Mouse (Mus musculus): Measurements from ENCODE around the gene Mrps21. TPM values are rescaled to one million over a fixed set of nuclear protein-coding genes. Genes with fewer than 3 reads are reported as not detected.

The Mrps21 gene
- total and polyA plus RNA-seq, 3 experiments, result 251 to 557 (median 317) TPM

- Histone ChIP-seq H3K27me3 (replicated peaks) (no peaks in the 10 kb centered on the region), H3K4me1 (ENCODE audit: control insufficient read depth in 1 of 2, insufficient read depth in 2 of 2) (peaks cover 11 to 58% of the 10 kb centered on the region in 2 experiments), H3K36me3 (replicated peaks in 1 of 2; ENCODE audit: control insufficient read depth in 1 of 2, insufficient read depth in 1 of 2, low read length in 1 of 2) (peaks cover 12 to 31% of the 10 kb centered on the region in 2 experiments), H3K4me3 (replicated peaks in 1 of 3; ENCODE audit: low read depth in 2 of 3, low read length in 2 of 3, poor library complexity in 1 of 3) (peak overlapping the region; percentile 41 to 52 (median 45)), H3K9me3 (replicated peaks; ENCODE audit: low read length) (no peaks in the 10 kb centered on the region), H3K79me2 (replicated peaks; ENCODE audit: control insufficient read depth, extremely low read depth, insufficient read depth, poor library complexity, severe bottlenecking) (peaks cover 16% of the 10 kb centered on the region), H3K9ac (ENCODE audit: insufficient read depth, low read depth) (peak overlapping the region; percentile 63), H3K4me2 (ENCODE audit: insufficient read depth, low read depth, poor library complexity, severe bottlenecking) (peak overlapping the region; percentile 93), H3K27ac (ENCODE audit: insufficient read depth, low read depth) (no peak overlapping the region)
- in situ Hi-C loops (cut with MboI; ENCODE audit: low pct_ligation_motif_present, low pct_unique_long_range_greater_than_20kb, low sequenced_read_pairs) (no loop called here), dilution Hi-C loops (cut with MboI; ENCODE audit: extremely low pct_ligation_motif_present, extremely low pct_unique_long_range_greater_than_20kb, low sequenced_read_pairs) (no loop called here)
- TF ChIP-seq CHD2 (IDR thresholded peaks at IDR 0.05; ENCODE audit: low read length), result no peak
- no peak for TF ChIP-seq ZMIZ1 (IDR thresholded peaks at IDR 0.05; ENCODE audit: low read depth, low read length)
- TF ChIP-seq MAFK (IDR thresholded peaks at IDR 0.05; ENCODE audit: insufficient replicate concordance, low read length), result no peak
- TF ChIP-seq HCFC1 (IDR thresholded peaks at IDR 0.05; ENCODE audit: low read depth, low read length), result no peak
- no peak for DNase-seq (ENCODE audit: extremely low read depth)
These were observed 21.8 kb upstream of the Mrps21 start for GRCm38 (mm10) chr3:95893126-95893525.

DNA sequence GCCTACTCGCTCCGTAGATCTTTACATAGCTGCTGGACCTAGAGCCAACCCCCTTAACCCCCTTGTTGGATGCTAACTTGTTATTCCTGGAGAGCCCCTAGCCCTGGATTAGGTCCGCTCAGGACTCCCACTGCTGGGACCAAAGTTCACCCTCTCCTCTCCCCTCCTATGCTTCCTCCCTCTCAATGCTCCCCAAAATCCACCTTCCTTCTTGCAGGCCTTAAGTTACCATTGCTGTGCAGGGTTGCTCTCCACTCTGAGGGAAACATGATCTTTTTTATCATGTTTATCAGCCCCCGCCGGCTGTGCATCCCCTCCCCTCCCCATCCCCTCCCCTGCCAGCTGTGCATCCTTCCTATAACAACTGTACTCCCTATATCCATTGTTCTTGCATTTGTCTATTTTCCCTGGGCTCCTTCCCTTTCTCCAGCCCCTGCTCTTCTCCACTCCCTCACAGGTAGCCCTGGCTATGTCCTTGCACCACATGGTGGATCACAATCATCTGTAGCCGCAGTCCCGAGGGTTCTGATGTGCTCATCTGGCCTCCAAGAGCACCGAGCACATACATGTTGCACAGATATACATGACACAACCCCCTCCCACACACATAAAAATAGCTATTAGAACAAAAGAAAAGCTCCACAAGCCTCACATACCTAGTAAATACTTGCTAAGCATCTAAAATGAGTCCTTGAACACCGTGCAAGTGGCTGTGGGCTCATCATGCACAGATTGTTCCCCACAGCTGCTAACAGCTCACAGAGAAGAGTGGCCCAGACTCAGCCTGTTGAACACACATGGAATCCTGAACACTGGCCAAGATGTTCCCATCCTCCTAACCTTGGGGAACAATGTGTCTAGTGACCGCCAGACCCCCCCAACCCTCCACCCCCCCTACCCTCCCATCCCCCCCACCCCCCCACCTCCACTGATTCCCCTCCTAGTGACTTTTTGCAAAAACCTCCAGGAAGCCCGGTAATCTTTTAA is 21.0 kb upstream of the Mrps21 start:
- H3K4me3 ChIP-seq (replicated peaks in 1 of 3; ENCODE audit: low read depth in 2 of 3, low read length in 2 of 3, poor library complexity in 1 of 3), result peak overlapping the region; percentile 51 to 54 (median 53)
- dilution Hi-C loops (cut with MboI; ENCODE audit: extremely low pct_ligation_motif_present, extremely low pct_unique_long_range_greater_than_20kb, low sequenced_read_pairs) (no loop called here), in situ Hi-C loops (cut with MboI; ENCODE audit: low pct_ligation_motif_present, low pct_unique_long_range_greater_than_20kb, low sequenced_read_pairs) (no loop called here)
- H3K4me1 ChIP-seq (ENCODE audit: control insufficient read depth in 1 of 2, insufficient read depth in 2 of 2), result peaks cover 18 to 61% of the 10 kb centered on the region in 2 experiments
- no peak overlapping the region for H3K9ac ChIP-seq (ENCODE audit: insufficient read depth, low read depth)
- TF ChIP-seq ELF1 (IDR thresholded peaks at IDR 0.05; ENCODE audit: low read depth, low read length), result no peak
- TF ChIP-seq POLR2AphosphoS2 (IDR thresholded peaks at IDR 0.05; ENCODE audit: low read depth, low read length), result no peak
- TF ChIP-seq GABPA (IDR thresholded peaks at IDR 0.05; ENCODE audit: insufficient replicate concordance, low read depth, low read length), result no peak
- no peak for TF ChIP-seq IRF4 (IDR thresholded peaks at IDR 0.05; ENCODE audit: low read depth, low read length)
- no peak for TF ChIP-seq POLR2A (IDR thresholded peaks at IDR 0.05; ENCODE audit: low read depth, low read length)
- no peak for TF ChIP-seq MYC (IDR thresholded peaks at IDR 0.05; ENCODE audit: low read depth, low read length)
- DNase-seq (ENCODE audit: extremely low read depth), result no peak
- H3K4me2 ChIP-seq (ENCODE audit: insufficient read depth, low read depth, poor library complexity, severe bottlenecking), result peak overlapping the region; percentile 93
- H3K9me3 ChIP-seq (replicated peaks; ENCODE audit: low read length), result no peaks in the 10 kb centered on the region
- H3K36me3 ChIP-seq (replicated peaks in 1 of 2; ENCODE audit: control insufficient read depth in 1 of 2, insufficient read depth in 1 of 2, low read length in 1 of 2), result peaks cover 17 to 32% of the 10 kb centered on the region in 2 experiments
- peaks cover 16% of the 10 kb centered on the region for H3K79me2 ChIP-seq (replicated peaks; ENCODE audit: control insufficient read depth, extremely low read depth, insufficient read depth, poor library complexity, severe bottlenecking)
- H3K27me3 ChIP-seq (replicated peaks), result no peaks in the 10 kb centered on the region
- H3K27ac ChIP-seq (ENCODE audit: insufficient read depth, low read depth), result no peak overlapping the region
